Mouse (Mus musculus): Measurements from ENCODE around the gene Myrf.
A peak's percentile ranks its signal among the peaks of the same experiment; 100 is the strongest.

Gene Myrf

DNA sequence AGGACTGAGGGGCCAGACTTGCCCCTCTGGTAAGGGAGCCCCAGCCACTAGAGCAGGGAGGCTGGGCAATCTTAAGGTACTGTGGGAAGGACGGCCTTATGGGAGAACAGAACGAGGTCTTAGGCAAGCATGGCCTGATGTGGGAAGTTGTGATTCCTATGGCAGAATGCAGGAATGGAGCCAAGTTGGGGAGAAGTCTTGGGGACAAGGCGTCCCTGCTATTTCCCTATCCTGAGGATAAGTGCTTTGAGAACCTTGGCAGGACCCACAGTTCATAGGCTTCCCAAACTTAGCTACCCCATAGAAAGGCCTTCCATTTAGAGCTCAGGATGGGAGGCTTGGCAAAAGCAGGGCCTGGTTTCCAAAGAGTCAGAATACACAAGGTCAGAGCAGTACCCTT is 31.7 kb downstream of the Myrf start:
- DNase-seq (ENCODE audit: low spot score) = no peak

GRCm38 (mm10) chr19:10205051-10205450 is 35.5 kb downstream of the Myrf start:
- no peak for DNase-seq (ENCODE audit: low spot score)

DNA sequence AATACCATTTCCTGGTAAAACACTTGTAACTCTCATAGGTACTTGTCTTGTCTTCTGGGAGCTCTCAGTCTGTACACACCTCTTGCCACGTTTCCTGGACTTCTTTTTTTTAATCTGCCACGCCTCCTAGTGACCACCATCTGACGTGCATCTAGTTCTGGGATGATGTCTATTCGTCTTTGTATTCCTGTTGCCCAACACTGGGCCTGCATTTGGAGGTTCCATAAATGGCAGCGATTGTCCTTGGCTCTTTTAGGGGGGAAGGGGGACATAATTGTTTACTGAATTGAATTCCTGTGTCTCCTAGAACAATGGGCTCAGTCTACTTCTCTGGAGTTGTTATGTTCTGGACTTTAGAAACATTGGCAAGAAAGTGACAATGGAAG is 35.9 kb downstream of the Myrf start:
- no peak for DNase-seq (ENCODE audit: low spot score)

GRCm38 (mm10) chr19:10203848-10204615 is 36.5 kb downstream of the Myrf start, which contains the start of the genes Tmem258 and Fen1:
Tmem258 (plus strand) TSS chr19:10204014.
Fen1 (minus strand) TSS chr19:10204169.
- peak; percentile 93 for DNase-seq (ENCODE audit: low spot score)

DNA sequence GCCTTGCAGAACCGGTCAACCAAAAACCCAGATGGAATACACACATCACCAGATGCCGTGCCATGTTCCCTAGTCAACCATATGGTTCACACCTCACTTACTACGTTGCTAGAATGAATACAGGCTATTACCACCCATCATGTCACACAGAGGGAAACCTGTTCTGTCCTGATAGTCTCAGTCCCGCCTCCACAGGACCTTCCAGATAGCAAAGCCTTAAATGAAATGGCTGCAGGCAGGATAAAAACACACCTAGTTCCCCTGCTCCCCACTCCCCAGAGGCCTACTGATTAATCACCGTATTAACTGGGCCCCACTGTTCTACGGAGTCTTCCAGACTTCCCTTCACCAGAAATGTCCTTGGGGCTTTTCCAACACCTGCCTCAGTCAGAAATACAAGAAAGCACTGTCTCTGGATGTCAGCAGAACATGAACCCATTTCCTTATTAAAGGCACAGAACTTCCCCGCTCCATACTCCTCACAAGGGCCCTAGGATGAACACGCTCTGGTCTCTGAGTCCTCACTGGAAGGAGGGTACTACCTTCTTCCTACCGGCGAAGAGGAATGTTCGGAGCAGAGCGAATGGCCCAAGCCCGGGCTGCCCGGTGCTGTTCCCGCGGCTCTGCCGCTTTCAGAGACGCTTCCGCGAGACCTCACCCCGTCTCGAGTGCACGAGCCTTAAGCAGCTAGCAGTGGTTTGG is 37.3 kb downstream of the Myrf start:
- DNase-seq (ENCODE audit: low spot score) = no peak

GRCm38 (mm10) chr19:10198723-10199122 is 41.8 kb downstream of the Myrf start:
- DNase-seq (ENCODE audit: low spot score) = peak; percentile 94

DNA sequence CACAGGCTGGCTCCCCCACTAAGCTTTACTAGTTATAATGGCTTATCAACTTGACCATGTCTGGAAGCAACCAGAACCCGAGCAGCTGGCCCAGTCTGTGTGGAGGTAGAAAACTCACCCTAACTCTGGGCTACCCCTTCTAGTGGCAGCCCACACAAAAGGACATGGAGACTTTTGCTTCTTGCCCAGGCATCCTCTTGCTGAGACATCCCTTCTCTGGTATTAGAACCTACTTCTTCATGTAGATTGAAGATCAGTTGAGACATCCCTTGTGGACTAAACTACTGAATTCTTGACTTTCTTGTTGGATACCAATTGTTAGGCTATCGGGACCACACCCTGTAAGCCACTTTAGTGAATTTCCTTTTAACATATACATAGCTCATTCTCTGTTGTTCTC is 42.3 kb downstream of the Myrf start:
- no peak for DNase-seq (ENCODE audit: low spot score)

GRCm38 (mm10) chr19:10197130-10197529 is 43.4 kb downstream of the Myrf start:
- DNase-seq (ENCODE audit: low spot score) = no peak

DNA sequence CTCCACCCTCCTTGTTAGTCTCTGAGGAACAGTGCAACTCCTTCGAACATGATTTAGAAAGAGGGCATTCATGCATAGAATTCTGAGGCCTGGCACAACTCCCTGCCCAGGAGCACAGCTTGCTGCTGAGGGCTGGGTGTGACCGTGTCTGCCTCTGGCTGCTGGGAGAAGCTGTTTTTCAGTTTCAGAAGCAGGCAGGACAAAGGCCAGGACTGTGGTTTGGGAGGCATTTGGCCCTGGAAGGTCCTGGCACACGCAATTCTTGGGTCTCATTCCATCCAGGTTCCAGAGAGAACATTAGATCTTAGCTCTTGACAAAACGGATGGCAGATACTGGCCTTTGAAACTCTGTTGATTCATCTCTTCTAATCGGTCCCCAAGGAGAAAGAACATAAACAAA is 45.3 kb downstream of the Myrf start:
- DNase-seq (ENCODE audit: low spot score) = no peak

DNA sequence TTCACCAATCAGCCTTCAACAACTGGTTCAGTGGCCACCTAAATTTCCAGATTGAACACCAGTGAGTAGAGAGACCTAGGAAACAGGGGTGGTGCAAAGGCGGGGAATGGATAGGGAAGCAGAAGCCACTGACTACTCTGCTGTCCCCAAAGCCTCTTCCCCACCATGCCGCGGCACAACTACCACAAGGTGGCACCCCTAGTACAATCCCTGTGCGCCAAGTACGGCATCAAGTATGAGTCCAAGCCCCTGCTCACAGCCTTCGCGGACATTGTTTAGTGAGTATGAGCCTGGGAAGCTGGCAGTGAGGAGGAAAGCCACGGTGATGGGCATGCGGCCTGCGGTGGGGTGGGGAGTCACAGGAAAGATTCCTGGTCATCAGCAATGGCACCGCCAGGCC is 46.2 kb downstream of the Myrf start:
- no peak for DNase-seq (ENCODE audit: low spot score)

DNA sequence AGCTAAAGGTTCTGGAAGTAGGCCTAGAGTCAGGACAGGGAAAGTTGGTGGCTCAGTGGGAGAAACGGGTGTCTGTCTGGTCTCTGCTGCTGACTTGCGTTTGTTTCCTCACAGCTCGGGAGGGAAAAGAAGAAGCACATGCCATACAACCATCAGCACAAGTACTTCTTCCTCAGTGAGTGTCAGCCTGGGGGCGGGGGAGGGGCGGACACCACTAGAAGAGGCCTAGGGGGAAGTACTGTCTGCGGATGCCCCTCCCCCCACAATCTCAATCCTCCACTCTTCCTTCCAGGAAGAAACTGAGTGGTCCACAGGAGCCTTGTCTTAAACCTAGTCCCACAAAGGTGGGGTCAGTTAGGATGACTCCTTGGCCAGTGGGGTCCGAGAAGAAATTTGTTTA is 49.2 kb downstream of the Myrf start:
- peak; percentile 68 for DNase-seq (ENCODE audit: low spot score)

GRCm38 (mm10) chr19:10190796-10191195 is 49.8 kb downstream of the Myrf start:
- peak; percentile 86 for DNase-seq (ENCODE audit: low spot score)

GRCm38 (mm10) chr19:10189940-10190339 is 50.6 kb downstream of the Myrf start:
- DNase-seq (ENCODE audit: low spot score) = no peak

DNA sequence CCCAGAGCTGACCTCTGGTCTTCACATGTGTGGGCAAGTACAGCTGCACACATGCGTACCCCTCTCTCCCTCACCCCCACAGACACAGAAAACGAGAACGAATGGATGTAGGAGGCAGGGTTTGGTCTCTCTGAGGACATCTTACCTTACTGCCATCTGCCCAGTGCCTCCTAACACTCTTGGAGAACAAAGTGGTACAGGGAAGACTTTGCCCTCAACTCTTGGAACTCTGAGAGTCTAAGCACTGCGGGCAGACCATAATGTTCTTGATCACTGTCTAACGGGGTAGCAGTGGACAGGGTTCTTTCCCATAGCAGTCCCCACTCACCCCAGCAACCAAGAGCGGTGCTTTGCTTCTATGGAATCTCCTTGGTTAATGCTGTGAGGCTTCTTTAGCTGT is 51.5 kb downstream of the Myrf start:
- DNase-seq (ENCODE audit: low spot score) = no peak

DNA sequence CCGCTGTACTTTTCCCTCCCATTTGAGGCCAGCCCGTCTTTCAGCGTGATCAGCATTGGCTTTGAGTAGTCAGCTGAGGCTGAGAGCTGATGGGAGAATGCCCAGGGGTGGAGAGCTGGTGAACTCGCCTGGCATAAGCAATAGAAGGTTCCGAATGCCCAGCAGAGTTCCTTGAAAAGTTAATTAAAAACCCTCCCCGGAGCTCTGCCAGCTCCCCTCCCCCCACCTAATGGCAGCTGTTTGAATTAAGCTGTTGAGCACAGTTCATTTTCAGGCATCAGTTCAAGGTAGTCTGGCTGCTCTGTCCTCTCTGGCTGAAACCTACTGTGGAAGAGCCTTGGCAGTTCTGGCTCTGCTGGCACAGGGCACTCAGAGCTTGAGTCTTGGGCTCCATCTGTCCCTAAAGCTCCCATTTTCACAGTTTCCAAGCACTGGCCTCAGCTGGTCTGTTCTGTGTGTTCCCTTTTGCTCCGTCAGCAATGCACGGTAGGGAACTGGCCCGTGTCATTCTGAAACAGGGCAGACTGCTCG is 52.2 kb downstream of the Myrf start:
- DNase-seq (ENCODE audit: low spot score) = no peak

DNA sequence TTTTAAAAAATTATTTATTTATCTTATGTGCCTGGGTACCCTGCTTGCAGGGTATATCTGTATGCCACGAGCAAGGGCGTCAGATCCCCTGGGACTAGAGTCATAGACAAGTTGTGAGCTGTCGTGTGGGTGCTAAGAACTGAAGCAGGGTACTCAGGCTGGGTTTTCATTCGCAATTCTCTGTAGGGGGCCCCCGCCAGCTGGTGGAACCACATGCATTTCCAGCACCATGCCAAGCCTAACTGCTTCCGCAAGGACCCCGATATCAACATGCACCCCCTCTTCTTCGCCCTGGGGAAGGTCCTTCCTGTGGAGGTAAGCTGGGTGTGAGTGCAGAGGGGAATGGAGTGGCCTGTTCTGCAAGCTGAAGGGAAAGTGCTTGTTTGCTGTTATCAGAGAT is 54.0 kb downstream of the Myrf start:
- DNase-seq (ENCODE audit: low spot score) = peak; percentile 37

DNA sequence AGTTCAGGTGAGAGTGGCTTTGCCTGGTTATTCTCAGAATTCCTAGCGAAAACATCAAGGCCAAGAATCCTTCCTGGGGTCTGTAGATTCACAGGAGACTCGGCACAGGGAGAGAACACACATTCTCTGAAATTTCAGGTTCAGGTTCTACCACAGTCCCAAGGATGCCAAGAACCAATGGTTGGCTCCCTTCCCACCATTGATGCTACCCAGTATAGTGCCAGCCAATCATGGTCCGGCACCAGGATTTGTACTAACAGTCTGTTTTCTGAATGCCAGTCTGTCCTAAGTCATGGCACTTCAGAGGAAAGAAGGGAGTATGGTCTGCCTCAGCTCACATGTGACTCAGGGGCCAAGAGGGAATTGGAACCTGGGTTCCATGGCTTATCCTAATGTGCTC is 54.7 kb downstream of the Myrf start:
- no peak for DNase-seq (ENCODE audit: low spot score)

GRCm38 (mm10) chr19:10184096-10184495 is 56.5 kb downstream of the Myrf start:
- DNase-seq (ENCODE audit: low spot score) = peak; percentile 64

DNA sequence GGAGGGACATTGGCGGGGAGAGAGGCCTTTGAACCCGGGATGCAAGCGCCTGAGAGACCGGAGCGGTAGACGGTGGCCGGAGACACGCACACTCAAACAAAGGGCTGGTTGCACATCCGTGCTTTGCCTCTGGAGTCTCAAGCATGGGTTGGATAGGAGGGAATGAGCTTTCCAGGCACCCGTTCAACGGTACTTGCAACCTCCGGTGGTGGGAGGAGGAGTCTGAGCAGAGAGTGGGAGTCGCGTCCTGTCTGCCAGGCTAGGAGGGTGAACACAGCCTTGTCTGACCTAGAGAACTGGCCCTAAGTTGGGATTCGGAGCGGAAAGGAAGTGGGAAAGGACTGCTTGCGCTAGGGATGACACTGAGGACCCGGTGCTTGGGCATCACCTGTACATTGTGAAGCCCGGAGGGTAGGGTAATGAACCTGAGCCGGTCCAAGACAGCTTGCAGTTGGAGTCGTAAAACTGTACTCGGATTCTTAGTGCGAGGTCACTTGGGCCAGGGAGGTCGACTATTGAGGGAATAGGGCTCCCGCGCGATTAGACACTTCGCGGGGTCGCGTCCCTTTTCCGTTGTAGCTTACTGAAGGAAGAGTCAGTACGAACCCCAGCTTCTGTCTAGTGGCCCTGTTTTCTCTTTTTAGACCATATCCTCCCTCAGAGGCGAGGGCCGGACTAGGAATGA is 57.1 kb downstream of the Myrf start:
- DNase-seq (ENCODE audit: low spot score) = peak; percentile 78

DNA sequence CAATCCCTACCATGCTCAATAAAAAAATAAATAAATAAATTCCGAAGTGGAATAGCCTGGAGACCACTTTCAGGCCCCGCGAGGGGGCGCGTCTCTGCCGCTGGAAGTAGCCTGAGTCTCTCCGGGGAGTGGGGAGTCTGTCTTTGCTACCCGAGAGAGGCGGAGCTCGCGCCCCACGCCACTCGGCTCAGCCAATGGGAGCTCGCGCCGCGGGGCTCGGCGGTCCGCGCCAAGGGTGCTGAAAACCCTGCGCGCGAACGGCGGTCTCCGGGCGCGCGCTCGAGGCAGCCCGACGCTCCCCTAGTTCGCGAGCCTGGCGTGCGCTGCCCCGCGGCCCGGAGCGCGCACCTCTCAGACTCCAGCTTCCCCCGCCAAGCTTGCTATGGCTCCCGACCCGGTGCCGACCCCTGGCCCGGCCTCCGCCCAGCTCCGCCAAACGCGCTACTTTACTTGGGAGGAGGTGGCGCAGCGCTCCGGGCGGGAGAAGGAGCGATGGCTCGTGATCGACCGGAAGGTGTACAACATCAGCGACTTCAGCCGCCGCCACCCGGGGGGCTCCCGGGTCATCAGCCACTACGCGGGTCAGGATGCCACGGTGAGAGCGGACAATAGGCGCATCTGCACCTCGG is 57.8 kb downstream of the Myrf start, which contains the start of gene Fads1:
Fads1 (plus strand) TSS at position 219 of the 629 bp plus-strand sequence.
- DNase-seq (ENCODE audit: low spot score) = peak; percentile 93

GRCm38 (mm10) chr19:10182142-10182541 is 58.4 kb downstream of the Myrf start:
- DNase-seq (ENCODE audit: low spot score) = no peak

DNA sequence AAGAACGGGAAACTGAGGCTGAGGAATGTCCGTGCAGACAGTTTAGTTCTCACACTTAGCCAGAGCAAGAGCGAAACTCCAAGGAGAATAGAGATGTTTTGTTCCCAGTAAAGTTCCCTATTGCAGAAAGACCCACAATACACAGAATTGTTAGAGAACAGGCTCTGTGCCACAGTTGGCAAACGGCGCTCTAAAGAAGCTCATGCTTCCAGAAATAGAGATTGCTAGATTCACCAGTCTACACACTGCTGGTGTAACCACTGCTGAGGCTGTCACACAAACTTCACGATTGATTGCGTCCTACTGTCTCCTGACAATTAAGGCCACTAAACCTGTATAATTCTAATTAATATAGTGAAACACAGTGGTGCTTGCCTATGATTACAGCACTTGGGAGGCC is 59.3 kb downstream of the Myrf start:
- DNase-seq (ENCODE audit: low spot score) = no peak
